Mouse (Mus musculus): ENCODE data around the gene Cops6. TPM values are rescaled to one million over a fixed set of nuclear protein-coding genes. Genes with fewer than 3 reads are reported as not detected.

Gene Cops6
- polyA plus RNA-seq (2014; fragmentation: Illumina TruSeq; extraction: RNeasy Lipid Tissue Mini Kit (QIAGEN cat#74804); ENCODE audit: low read depth, low replicate concordance) = 67.4 TPM

GRCm38 (mm10) chr5:138160842-138161665 is at the start of gene Cops6:
TSS of gene Cops6 (plus strand) at chr5:138161071.

GRCm38 (mm10) chr5:138116255-138117198 is 44.3 kb upstream of the Cops6 start, which contains the start of gene Zscan21:
TSS of gene Zscan21 (plus strand) at chr5:138116903.

GRCm38 (mm10) chr5:138155443-138155976 is 5.4 kb upstream of the Cops6 start, which contains the start of gene Zfp113:
TSS of gene Zfp113 (minus strand) at chr5:138155744.

GRCm38 (mm10) chr5:138171695-138172491 is 11.0 kb downstream of the Cops6 start, which contains the start of the genes Ap4m1 and Mcm7:
TSS of gene Ap4m1 (plus strand) at chr5:138172002.
TSS of gene Mcm7 (minus strand) at chr5:138172422.

GRCm38 (mm10) chr5:138186950-138187638 is 26.2 kb downstream of the Cops6 start, which contains the start of the genes Taf6 and Cnpy4:
TSS of gene Taf6 (minus strand) at chr5:138187451.
TSS of gene Cnpy4 (plus strand) at chr5:138187485.

GRCm38 (mm10) chr5:138193771-138194727 is 33.2 kb downstream of the Cops6 start, which contains the start of gene Mblac1:
TSS of gene Mblac1 (plus strand) at chr5:138194314.

Other genes starting within 250 kb of the Cops6 start
- gene Cyp3a13, start 239.5 kb upstream of the Cops6 start, polyA plus RNA-seq (2014; fragmentation: Illumina TruSeq; extraction: RNeasy Lipid Tissue Mini Kit (QIAGEN cat#74804); ENCODE audit: low read depth, low replicate concordance) = 371 TPM
- gene Gjc3, start 198.0 kb upstream of the Cops6 start, polyA plus RNA-seq (2014; fragmentation: Illumina TruSeq; extraction: RNeasy Lipid Tissue Mini Kit (QIAGEN cat#74804); ENCODE audit: low read depth, low replicate concordance) = 1.0 TPM
- 2,187 TPM for gene Azgp1, start 179.6 kb upstream of the Cops6 start, polyA plus RNA-seq (2014; fragmentation: Illumina TruSeq; extraction: RNeasy Lipid Tissue Mini Kit (QIAGEN cat#74804); ENCODE audit: low read depth, low replicate concordance)
- not detected for gene Smok3a, start 139.8 kb upstream of the Cops6 start, polyA plus RNA-seq (2014; fragmentation: Illumina TruSeq; extraction: RNeasy Lipid Tissue Mini Kit (QIAGEN cat#74804); ENCODE audit: low read depth, low replicate concordance)
- not detected for gene Smok3b, start 139.6 kb upstream of the Cops6 start, polyA plus RNA-seq (2014; fragmentation: Illumina TruSeq; extraction: RNeasy Lipid Tissue Mini Kit (QIAGEN cat#74804); ENCODE audit: low read depth, low replicate concordance)
- not detected for gene Smok3c, start 107.9 kb upstream of the Cops6 start, polyA plus RNA-seq (2014; fragmentation: Illumina TruSeq; extraction: RNeasy Lipid Tissue Mini Kit (QIAGEN cat#74804); ENCODE audit: low read depth, low replicate concordance)
- gene Zkscan1, start 76.0 kb upstream of the Cops6 start, polyA plus RNA-seq (2014; fragmentation: Illumina TruSeq; extraction: RNeasy Lipid Tissue Mini Kit (QIAGEN cat#74804); ENCODE audit: low read depth, low replicate concordance) = 22.7 TPM
- gene Zscan21, start 44.2 kb upstream of the Cops6 start, polyA plus RNA-seq (2014; fragmentation: Illumina TruSeq; extraction: RNeasy Lipid Tissue Mini Kit (QIAGEN cat#74804); ENCODE audit: low read depth, low replicate concordance) = 10.4 TPM
- gene Zfp113, start 5.3 kb upstream of the Cops6 start, polyA plus RNA-seq (2014; fragmentation: Illumina TruSeq; extraction: RNeasy Lipid Tissue Mini Kit (QIAGEN cat#74804); ENCODE audit: low read depth, low replicate concordance) = 6.7 TPM
- 2.3 TPM for gene Ap4m1, start 10.9 kb downstream of the Cops6 start, polyA plus RNA-seq (2014; fragmentation: Illumina TruSeq; extraction: RNeasy Lipid Tissue Mini Kit (QIAGEN cat#74804); ENCODE audit: low read depth, low replicate concordance)
- 6.4 TPM for gene Mcm7, start 11.4 kb downstream of the Cops6 start, polyA plus RNA-seq (2014; fragmentation: Illumina TruSeq; extraction: RNeasy Lipid Tissue Mini Kit (QIAGEN cat#74804); ENCODE audit: low read depth, low replicate concordance)
- 4.8 TPM for gene Taf6, start 26.4 kb downstream of the Cops6 start, polyA plus RNA-seq (2014; fragmentation: Illumina TruSeq; extraction: RNeasy Lipid Tissue Mini Kit (QIAGEN cat#74804); ENCODE audit: low read depth, low replicate concordance)
- gene Cnpy4, start 26.4 kb downstream of the Cops6 start, polyA plus RNA-seq (2014; fragmentation: Illumina TruSeq; extraction: RNeasy Lipid Tissue Mini Kit (QIAGEN cat#74804); ENCODE audit: low read depth, low replicate concordance) = 4.6 TPM
- gene Mblac1, start 33.2 kb downstream of the Cops6 start, polyA plus RNA-seq (2014; fragmentation: Illumina TruSeq; extraction: RNeasy Lipid Tissue Mini Kit (QIAGEN cat#74804); ENCODE audit: low read depth, low replicate concordance) = 0.29 TPM
- not detected for gene Nxpe5, start 64.8 kb downstream of the Cops6 start, polyA plus RNA-seq (2014; fragmentation: Illumina TruSeq; extraction: RNeasy Lipid Tissue Mini Kit (QIAGEN cat#74804); ENCODE audit: low read depth, low replicate concordance)
- gene Lamtor4, start 94.4 kb downstream of the Cops6 start, polyA plus RNA-seq (2014; fragmentation: Illumina TruSeq; extraction: RNeasy Lipid Tissue Mini Kit (QIAGEN cat#74804); ENCODE audit: low read depth, low replicate concordance) = 1.3 TPM
- 1.8 TPM for gene BC037034, start 103.0 kb downstream of the Cops6 start, polyA plus RNA-seq (2014; fragmentation: Illumina TruSeq; extraction: RNeasy Lipid Tissue Mini Kit (QIAGEN cat#74804); ENCODE audit: low read depth, low replicate concordance)
- not detected for gene Gal3st4, start 111.8 kb downstream of the Cops6 start, polyA plus RNA-seq (2014; fragmentation: Illumina TruSeq; extraction: RNeasy Lipid Tissue Mini Kit (QIAGEN cat#74804); ENCODE audit: low read depth, low replicate concordance)
- not detected for gene Gm43720, start 118.9 kb downstream of the Cops6 start, polyA plus RNA-seq (2014; fragmentation: Illumina TruSeq; extraction: RNeasy Lipid Tissue Mini Kit (QIAGEN cat#74804); ENCODE audit: low read depth, low replicate concordance)
- 0.13 TPM for gene Gpc2, start 118.9 kb downstream of the Cops6 start, polyA plus RNA-seq (2014; fragmentation: Illumina TruSeq; extraction: RNeasy Lipid Tissue Mini Kit (QIAGEN cat#74804); ENCODE audit: low read depth, low replicate concordance)
- gene Stag3, start 119.2 kb downstream of the Cops6 start, polyA plus RNA-seq (2014; fragmentation: Illumina TruSeq; extraction: RNeasy Lipid Tissue Mini Kit (QIAGEN cat#74804); ENCODE audit: low read depth, low replicate concordance) = not detected
- gene Pvrig, start 180.9 kb downstream of the Cops6 start, polyA plus RNA-seq (2014; fragmentation: Illumina TruSeq; extraction: RNeasy Lipid Tissue Mini Kit (QIAGEN cat#74804); ENCODE audit: low read depth, low replicate concordance) = not detected

Measured in liver, adult 10 weeks (tissue).